Mouse (Mus musculus): Measurements from ENCODE around the gene Exoc2.

DNA sequence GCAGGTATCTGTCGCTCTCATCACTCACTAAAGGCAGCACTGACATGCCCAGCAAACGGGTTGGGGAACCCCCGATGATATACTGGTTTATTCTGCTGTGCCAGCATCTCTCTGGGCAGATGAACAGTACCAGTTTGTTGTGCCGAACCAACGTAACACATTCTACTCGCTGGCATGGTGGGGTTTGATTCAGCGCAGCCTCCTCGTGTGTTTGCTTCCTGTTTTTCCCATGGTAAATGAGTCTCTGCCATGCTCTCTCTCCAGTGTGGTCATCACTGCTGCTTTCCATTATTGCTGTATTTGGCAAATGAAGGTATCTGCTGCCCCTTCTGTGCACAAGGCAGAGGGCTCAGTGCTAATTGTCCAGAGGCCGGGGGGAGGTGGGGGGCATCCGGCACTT lies 15.8 kb upstream of the Exoc2 start:
- TF ChIP-seq CTCF (IDR thresholded peaks at IDR 0.05; ENCODE audit: control insufficient read depth, insufficient read depth, insufficient read length), result no peak
- no peak for TF ChIP-seq MAX (IDR thresholded peaks at IDR 0.05)
- TF ChIP-seq USF1 (IDR thresholded peaks at IDR 0.05; ENCODE audit: low read depth), result no peak
- TF ChIP-seq FOSL1 (IDR thresholded peaks at IDR 0.05; ENCODE audit: insufficient read depth, low read length, poor library complexity, severe bottlenecking), result no peak
- no peak for TF ChIP-seq CEBPB (IDR thresholded peaks at IDR 0.05; ENCODE audit: low read depth)

All from C2C12 (cell line).